Mouse (Mus musculus) liver, embryonic 14.5 days (tissue): ENCODE data around the gene Zfp936. TPM values are rescaled to one million over a fixed set of nuclear protein-coding genes. Genes with fewer than 3 reads are reported as not detected.
"Not testable (repeated sequence)": the region's sequence is repeated elsewhere in the genome, so short reads cannot be mapped to it uniquely, and the experiment has no call there.

Source experiments
- ATAC-seq: fragments of 200-750 bp; cut with Nextera tagmentation; 2 replicates; pipeline ENCODE4 v1.8.0; 2017; ENCODE audit warnings: moderate number of reproducible peaks, mild to moderate bottlenecking, moderate library complexity; ENCODE audit not compliant: insufficient read depth
- DNase-seq, 3 experiments: peaks; one replicate each; pipeline ENCODE4 v3.0.0-alpha.2; 2012 to 2013; ENCODE audit warnings: low read depth in 3 of 3, low spot score in 3 of 3
- H3K27ac ChIP-seq: fragments of 300-500 bp; sonication (generic); 2 replicates; pipeline ENCODE4 v1.5.1; 2014; ENCODE audit warnings: moderate library complexity, mild to moderate bottlenecking, control low read depth, inconsistent platforms
- H3K27me3 ChIP-seq: fragments of 300-500 bp; sonication (generic); 2 replicates; pipeline ENCODE4 v1.6.1; 2014; ENCODE audit warnings: mild to moderate bottlenecking, low read length, moderate library complexity; ENCODE audit not compliant: control insufficient read depth, insufficient read depth
- H3K36me3 ChIP-seq: fragments of 300-500 bp; sonication (generic); replicated peaks from 2 replicates; pipeline ENCODE4 v1.6.1; 2014; ENCODE audit warnings: low read depth; ENCODE audit not compliant: control insufficient read depth, insufficient read depth
- H3K4me1 ChIP-seq, 2 experiments: fragments of 200-500 bp in 1 of 2; fragments of 300-500 bp in 1 of 2; sonication (generic) in 1 of 2; replicated peaks; 2 replicates each; pipeline ENCODE4 v1.6.1; 2012 to 2014; ENCODE audit warnings: antibody characterized with exemption in 1 of 2, inconsistent platforms in 1 of 2, low read length in 1 of 2; ENCODE audit not compliant: control insufficient read depth in 2 of 2, insufficient read depth in 2 of 2
- H3K4me2 ChIP-seq: fragments of 300-500 bp; sonication (generic); 2 replicates; pipeline ENCODE4 v1.6.1; 2014; ENCODE audit warnings: low read depth, mild to moderate bottlenecking, control low read depth, moderate library complexity
- H3K4me3 ChIP-seq, 2 experiments: fragments of 200-500 bp in 1 of 2; fragments of 300-500 bp in 1 of 2; sonication (generic) in 1 of 2; 2 replicates each; pipeline ENCODE4 v1.5.1; 2012 to 2014; ENCODE audit warnings: low read depth in 2 of 2, low read length in 2 of 2, mild to moderate bottlenecking in 2 of 2, control low read depth in 1 of 2, inconsistent platforms in 1 of 2, moderate library complexity in 1 of 2; ENCODE audit not compliant: insufficient read depth in 1 of 2
- H3K9ac ChIP-seq: fragments of 300-500 bp; sonication (generic); replicated peaks from 2 replicates; pipeline ENCODE4 v1.6.1; 2014; ENCODE audit warnings: mild to moderate bottlenecking, control low read depth, moderate library complexity
- H3K9me3 ChIP-seq: fragments of 300-500 bp; sonication (generic); 2 replicates; pipeline ENCODE4 v1.6.1; 2016; ENCODE audit warnings: low read length, mixed read lengths; ENCODE audit not compliant: control insufficient read depth
- CTCF ChIP-seq: IDR thresholded peaks from 2 replicates; pipeline ENCODE4 v1.5.1; 2016; ENCODE audit warnings: antibody characterized with exemption, low read depth, control low read depth
- EP300 ChIP-seq: IDR thresholded peaks from 2 replicates; pipeline ENCODE4 v1.6.1; 2016; ENCODE audit warnings: antibody characterized with exemption, low read depth
- WGBS: fragments of 180-500 bp; shearing (Covaris S2); extraction: QIAGEN DNeasy Blood & Tissue Kit; methylation state at CpG from one replicate; pipeline ENCODE4 v1.1.7; 2014; ENCODE audit not compliant: insufficient replicate concordance; 5-methylcytosine and 5-hydroxymethylcytosine counted together
- polyA plus RNA-seq, 2 experiments: library from polyadenylated mRNA; depleted of rRNA in 1 of 2; stranded (reverse) in 1 of 2; unstranded in 1 of 2; fragments of >200 nt; fragmentation: Nextera tagmentation in 1 of 2; extraction: Ambion mirVana in 1 of 2; gene quantifications; 2 replicates each; pipeline versions ENCODE4 v1.2.1 to v1.2.3; 2012 to 2014

The Zfp936 gene
- polyA plus RNA-seq (2012; rRNA removed) (not detected in 2 replicates), polyA plus RNA-seq (2014; fragmentation: Nextera tagmentation; extraction: Ambion mirVana) (not detected in 2 replicates)

- H3K4me2 ChIP-seq, H3K4me3 ChIP-seq, H3K36me3 ChIP-seq, ATAC-seq, DNase-seq, H3K27me3 ChIP-seq, H3K27ac ChIP-seq, H3K9me3 ChIP-seq, H3K4me1 ChIP-seq, H3K9ac ChIP-seq: not testable (repeated sequence)
- WGBS: 68% methylated on average over 10 of the region's 10 CpGs
Measured at GRCm38 (mm10) chr7:43113929-43114328, at the start of gene Zfp936. Zfp936 (plus strand) TSS chr7:43114229.

- Histone ChIP-seq H3K4me3 (no peak overlapping the region), H3K4me2 (no peak overlapping the region), H3K4me1 (no peaks in the 10 kb centered on the region), H3K27me3 (no peaks in the 10 kb centered on the region), H3K27ac (no peak overlapping the region), H3K9me3 (no peaks in the 10 kb centered on the region), H3K9ac (no peak overlapping the region), H3K36me3 (no peaks in the 10 kb centered on the region)
- ATAC-seq (no peak), DNase-seq (no peak)
- TF ChIP-seq CTCF (no peak), EP300 (no peak)
- 69% methylated on average over 8 of the region's 8 CpGs for WGBS
Measured at GRCm38 (mm10) chr7:43077831-43078230, 36.2 kb upstream of the Zfp936 start.

- H3K4me1 ChIP-seq, H3K27me3 ChIP-seq, H3K27ac ChIP-seq, H3K4me3 ChIP-seq, H3K4me2 ChIP-seq, H3K9ac ChIP-seq, DNase-seq, ATAC-seq, H3K36me3 ChIP-seq, H3K9me3 ChIP-seq: not testable (repeated sequence)
- 79% methylated on average over 13 of the region's 15 CpGs for WGBS
Measured at GRCm38 (mm10) chr7:43128691-43129090, 14.7 kb downstream of the Zfp936 start.

GRCm38 (mm10) chr7:43164121-43164520 is 50.1 kb downstream of the Zfp936 start:
- not testable (repeated sequence) for ATAC-seq, H3K4me2 ChIP-seq, DNase-seq, H3K4me1 ChIP-seq, H3K4me3 ChIP-seq, H3K9me3 ChIP-seq, H3K27me3 ChIP-seq, H3K27ac ChIP-seq, H3K9ac ChIP-seq, H3K36me3 ChIP-seq
- 47% methylated on average over 4 of the region's 4 CpGs for WGBS

GRCm38 (mm10) chr7:43167101-43167500 is 53.1 kb downstream of the Zfp936 start:
- H3K27me3 ChIP-seq, H3K4me2 ChIP-seq, ATAC-seq, H3K9ac ChIP-seq, H3K4me3 ChIP-seq, H3K36me3 ChIP-seq, H3K9me3 ChIP-seq, DNase-seq, H3K4me1 ChIP-seq, H3K27ac ChIP-seq: not testable (repeated sequence)
- 62% methylated on average over 4 of the region's 4 CpGs for whole genome bisulfite sequencing

- DNase-seq, H3K9me3 ChIP-seq, ATAC-seq, H3K27me3 ChIP-seq, H3K4me3 ChIP-seq, H3K9ac ChIP-seq, H3K27ac ChIP-seq, H3K36me3 ChIP-seq, H3K4me2 ChIP-seq, H3K4me1 ChIP-seq: not testable (repeated sequence)
- WGBS: 54% methylated on average over 1 of the region's 1 CpGs
Measured at GRCm38 (mm10) chr7:43167811-43168210, 53.8 kb downstream of the Zfp936 start.

- H3K36me3 ChIP-seq, H3K27ac ChIP-seq, H3K4me3 ChIP-seq, ATAC-seq, H3K27me3 ChIP-seq, H3K4me1 ChIP-seq, H3K9ac ChIP-seq, DNase-seq, H3K9me3 ChIP-seq, H3K4me2 ChIP-seq: not testable (repeated sequence)
- 29% methylated on average over 1 of the region's 1 CpGs for WGBS
Measured at GRCm38 (mm10) chr7:43168212-43168611, 54.2 kb downstream of the Zfp936 start.
